Mouse (Mus musculus) hindbrain, embryonic 10.5 days (tissue): Measurements from ENCODE around the gene Evi5. TPM values are rescaled to one million over a fixed set of nuclear protein-coding genes. Genes with fewer than 3 reads are reported as not detected.

ENCODE experiments used
- DNase-seq: peaks from one replicate; pipeline ENCODE4 v3.0.0-alpha.2; 2017; ENCODE audit warnings: low spot score
- H3K27ac ChIP-seq: fragments of 300-500 bp; sonication (generic); 2 replicates; pipeline ENCODE4 v1.5.1; 2016; ENCODE audit warnings: mild to moderate bottlenecking, moderate library complexity
- H3K27me3 ChIP-seq: fragments of 300-500 bp; sonication (generic); 2 replicates; pipeline ENCODE4 v1.6.1; 2016; ENCODE audit warnings: mild to moderate bottlenecking; ENCODE audit not compliant: poor library complexity, insufficient read depth, severe bottlenecking
- H3K36me3 ChIP-seq: fragments of 300-500 bp; sonication (generic); 2 replicates; pipeline ENCODE4 v1.6.1; 2016; ENCODE audit warnings: mild to moderate bottlenecking, moderate library complexity
- H3K4me1 ChIP-seq: fragments of 300-500 bp; sonication (generic); replicated peaks from 2 replicates; pipeline ENCODE4 v1.6.1; 2016; ENCODE audit warnings: mild to moderate bottlenecking
- H3K4me3 ChIP-seq: fragments of 300-500 bp; sonication (generic); 2 replicates; pipeline ENCODE4 v1.5.1; 2016; ENCODE audit warnings: mild to moderate bottlenecking, moderate library complexity
- H3K9me3 ChIP-seq: fragments of 300-500 bp; sonication (generic); 2 replicates; pipeline ENCODE4 v1.6.1; 2016; ENCODE audit warnings: mild to moderate bottlenecking, moderate library complexity
- WGBS: fragments of 180-500 bp; shearing (Covaris S2); methylation state at CpG from one replicate; pipeline ENCODE4 v1.1.7; 2016; 5-methylcytosine and 5-hydroxymethylcytosine counted together
- polyA plus RNA-seq: library from polyadenylated mRNA; unstranded; fragments of >200 nt; fragmentation: Nextera tagmentation; extraction: Ambion mirVana; gene quantifications from 2 replicates; pipeline ENCODE4 v1.2.1, GENCODE M21; 2016

Gene Evi5
- polyA plus RNA-seq, 1 experiment from 2014 or later, result 48.4 TPM

DNA sequence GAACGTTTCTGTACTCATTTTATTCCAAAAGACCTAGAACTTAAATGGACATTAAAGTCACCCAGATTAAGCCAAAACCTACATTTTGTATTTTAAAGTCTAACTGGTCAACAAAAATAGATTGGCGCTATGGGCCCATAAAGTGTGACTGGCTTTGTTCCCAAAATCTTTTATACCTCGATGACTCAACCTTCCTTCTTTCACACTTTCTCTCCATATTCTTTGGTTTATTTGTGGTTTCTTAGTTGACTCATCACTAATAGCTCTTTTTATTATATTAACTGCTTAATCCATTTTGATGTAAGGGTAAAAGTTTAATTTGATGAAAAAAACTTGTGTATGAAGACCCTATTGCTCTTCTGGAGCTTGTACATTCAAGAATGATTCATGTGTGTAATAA is 43.6 kb downstream of the Evi5 start:
- H3K4me3 ChIP-seq, result no peak overlapping the region
- H3K27me3 ChIP-seq, result no peaks in the 10 kb centered on the region
- H3K9me3 ChIP-seq, result peaks cover 8% of the 10 kb centered on the region; the same call in 1 of the 2 replicates
- H3K27ac ChIP-seq, result no peak overlapping the region
- WGBS, result 96% methylated on average over 3 of the region's 3 CpGs
- H3K4me1 ChIP-seq, result no peaks in the 10 kb centered on the region
- DNase-seq, result no peak
- H3K36me3 ChIP-seq, result peaks cover 13% of the 10 kb centered on the region

DNA sequence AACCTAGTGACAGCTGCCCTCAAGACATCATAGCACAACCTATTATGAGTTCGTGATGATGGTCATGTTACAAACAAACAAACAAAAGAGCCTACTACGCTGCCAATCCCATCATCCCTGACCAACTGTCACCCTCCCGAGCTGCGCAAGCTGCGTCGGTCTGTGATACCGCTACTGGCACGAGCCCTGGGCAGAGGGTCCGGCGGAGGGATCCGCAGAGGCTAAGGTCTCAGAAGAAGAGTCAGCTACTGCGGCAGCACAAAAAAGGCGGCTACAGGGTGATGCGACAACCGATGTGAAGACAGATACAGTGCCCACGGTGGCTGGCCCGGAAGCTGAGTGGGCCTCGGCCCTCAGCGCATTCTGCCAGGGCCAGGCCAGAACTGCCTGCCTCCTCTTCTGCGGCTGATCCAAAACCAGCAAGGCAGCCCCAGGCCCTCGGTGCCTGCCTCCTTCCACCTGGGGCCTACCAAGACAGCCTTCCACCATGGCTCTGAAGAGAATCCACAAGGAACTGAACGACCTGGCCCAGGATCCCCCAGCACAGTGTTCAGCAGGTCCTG is 44.8 kb downstream of the Evi5 start, which contains the start of gene Ube2d2b:
Gene Ube2d2b, plus strand, starts transcription at position 102 of the 563 bp plus-strand sequence.
- WGBS, result 94% methylated on average over 22 of the region's 22 CpGs
- Histone ChIP-seq H3K9me3 (peaks cover 8% of the 10 kb centered on the region; the same call in 1 of the 2 replicates), H3K4me3 (no peak within 1 kb of the TSS), H3K36me3 (peaks cover 13% of the 10 kb centered on the region), H3K27me3 (no peaks in the 10 kb centered on the region), H3K4me1 (no peaks in the 10 kb centered on the region), H3K27ac (no peak within 1 kb of the TSS)
- no peak for DNase-seq

GRCm38 (mm10) chr5:107822521-107822920 is 52.4 kb downstream of the Evi5 start:
- H3K9me3 ChIP-seq, result no peaks in the 10 kb centered on the region
- H3K27me3 ChIP-seq, result no peaks in the 10 kb centered on the region
- 80% methylated on average over 1 of the region's 1 CpGs for WGBS
- no peaks in the 10 kb centered on the region for H3K4me1 ChIP-seq
- peaks cover 8% of the 10 kb centered on the region for H3K36me3 ChIP-seq
- DNase-seq, result no peak
- no peak overlapping the region for H3K4me3 ChIP-seq
- H3K27ac ChIP-seq, result no peak overlapping the region

DNA sequence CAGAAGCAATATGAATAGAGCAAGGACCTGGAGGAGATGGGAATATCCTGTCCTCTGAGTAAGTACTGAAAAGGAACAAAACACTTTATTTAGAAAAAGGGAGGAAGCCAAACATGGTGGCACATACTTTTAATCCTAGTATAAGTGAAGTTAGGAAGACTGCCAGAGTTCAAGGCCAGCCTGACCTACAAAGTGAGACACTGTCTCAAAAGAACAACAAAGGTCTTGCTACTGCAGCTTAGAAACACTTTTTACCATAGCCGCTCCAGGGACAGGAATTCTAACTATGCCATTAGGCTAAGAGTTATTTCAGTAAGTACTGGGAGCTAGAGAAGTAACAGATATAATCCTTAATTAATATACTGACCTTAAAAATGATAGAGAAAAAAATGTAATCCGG is 60.3 kb downstream of the Evi5 start:
- no peak overlapping the region for H3K27ac ChIP-seq
- no peaks in the 10 kb centered on the region for H3K9me3 ChIP-seq
- H3K27me3 ChIP-seq, result no peaks in the 10 kb centered on the region
- no peak overlapping the region for H3K4me3 ChIP-seq
- H3K36me3 ChIP-seq, result peaks cover 60% of the 10 kb centered on the region
- no peaks in the 10 kb centered on the region for H3K4me1 ChIP-seq
- DNase-seq, result no peak
- WGBS, result 95% methylated on average over 2 of the region's 2 CpGs

DNA sequence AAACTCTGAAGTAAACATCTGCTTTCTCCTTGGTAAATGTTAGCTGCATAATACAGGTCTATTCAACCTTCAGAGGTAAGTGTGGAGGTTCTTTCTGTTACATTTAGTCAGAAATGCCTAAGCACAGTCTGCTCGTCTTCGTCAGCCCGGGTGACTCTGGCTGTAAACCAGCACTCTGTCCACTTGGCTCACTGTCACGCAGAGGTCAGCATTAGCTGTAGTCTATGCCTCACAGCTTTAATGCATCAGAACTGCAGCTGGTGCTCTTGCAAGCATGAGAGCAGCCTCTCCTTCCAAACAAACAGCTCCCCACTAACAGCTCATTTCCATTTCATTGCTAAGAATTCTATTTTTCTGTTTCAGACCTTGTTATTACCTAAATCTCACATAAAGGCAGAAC is 67.4 kb downstream of the Evi5 start:
- no peak for DNase-seq
- no peaks in the 10 kb centered on the region for H3K9me3 ChIP-seq
- no peaks in the 10 kb centered on the region for H3K4me1 ChIP-seq
- H3K27ac ChIP-seq, result no peak overlapping the region
- peaks cover 32% of the 10 kb centered on the region for H3K36me3 ChIP-seq
- H3K4me3 ChIP-seq, result no peak overlapping the region
- H3K27me3 ChIP-seq, result no peaks in the 10 kb centered on the region
- 88% methylated on average over 4 of the region's 4 CpGs for WGBS

DNA sequence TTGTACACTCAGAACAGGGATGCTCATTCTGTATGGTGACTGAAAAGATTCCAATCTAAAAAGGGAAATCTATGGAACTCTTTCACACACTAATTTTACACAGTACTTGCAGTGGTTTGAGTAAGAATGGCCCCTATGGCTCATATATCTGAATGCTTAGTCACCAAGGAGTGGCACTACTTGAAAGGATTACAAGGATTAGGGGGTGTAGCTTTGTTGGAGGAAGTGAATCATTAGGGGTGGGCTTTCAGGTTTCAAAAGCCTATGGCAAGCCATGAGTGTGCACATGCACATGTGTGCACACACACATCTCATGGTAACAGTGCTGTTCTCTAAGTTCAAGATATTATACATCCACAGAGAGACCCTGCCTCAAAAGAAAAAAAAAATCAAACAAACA is 72.3 kb downstream of the Evi5 start:
- H3K27me3 ChIP-seq, result no peaks in the 10 kb centered on the region
- no peak for DNase-seq
- peaks cover 15% of the 10 kb centered on the region for H3K36me3 ChIP-seq
- no peaks in the 10 kb centered on the region for H3K9me3 ChIP-seq
- no peak overlapping the region for H3K27ac ChIP-seq
- no peak overlapping the region for H3K4me3 ChIP-seq
- H3K4me1 ChIP-seq, result no peaks in the 10 kb centered on the region

- peaks cover 25% of the 10 kb centered on the region for H3K36me3 ChIP-seq
- H3K4me1 ChIP-seq, result no peaks in the 10 kb centered on the region
- DNase-seq, result no peak
- H3K9me3 ChIP-seq, result no peaks in the 10 kb centered on the region
- no peak overlapping the region for H3K4me3 ChIP-seq
- H3K27ac ChIP-seq, result no peak overlapping the region
- 90% methylated on average over 2 of the region's 2 CpGs for WGBS
- H3K27me3 ChIP-seq, result no peaks in the 10 kb centered on the region
These were observed 73.7 kb downstream of the Evi5 start for GRCm38 (mm10) chr5:107801234-107801633.

DNA sequence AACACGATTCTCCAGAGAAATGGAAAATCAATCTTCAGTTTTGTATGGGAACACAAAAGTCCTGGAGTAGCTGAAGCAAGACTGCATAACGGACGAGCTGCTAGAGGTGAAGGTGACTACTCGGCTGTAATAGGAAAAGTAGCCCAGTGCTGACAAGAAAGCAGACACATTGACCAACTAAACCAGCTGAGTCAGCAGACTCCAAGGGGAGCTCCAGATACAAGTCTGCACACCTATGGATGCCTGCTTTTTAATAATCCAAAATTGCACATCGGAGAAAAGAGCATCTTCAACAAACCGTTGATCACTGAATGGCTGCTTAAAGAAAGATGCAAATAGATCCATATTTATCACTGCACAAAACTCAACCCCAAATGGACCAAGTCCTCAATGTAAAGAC is 76.6 kb downstream of the Evi5 start:
- H3K4me3 ChIP-seq, result no peak overlapping the region
- H3K27me3 ChIP-seq, result no peaks in the 10 kb centered on the region
- DNase-seq, result no peak
- WGBS, result 95% methylated on average over 6 of the region's 6 CpGs
- H3K27ac ChIP-seq, result no peak overlapping the region
- H3K36me3 ChIP-seq, result peaks cover 36% of the 10 kb centered on the region
- H3K9me3 ChIP-seq, result no peaks in the 10 kb centered on the region
- no peaks in the 10 kb centered on the region for H3K4me1 ChIP-seq

DNA sequence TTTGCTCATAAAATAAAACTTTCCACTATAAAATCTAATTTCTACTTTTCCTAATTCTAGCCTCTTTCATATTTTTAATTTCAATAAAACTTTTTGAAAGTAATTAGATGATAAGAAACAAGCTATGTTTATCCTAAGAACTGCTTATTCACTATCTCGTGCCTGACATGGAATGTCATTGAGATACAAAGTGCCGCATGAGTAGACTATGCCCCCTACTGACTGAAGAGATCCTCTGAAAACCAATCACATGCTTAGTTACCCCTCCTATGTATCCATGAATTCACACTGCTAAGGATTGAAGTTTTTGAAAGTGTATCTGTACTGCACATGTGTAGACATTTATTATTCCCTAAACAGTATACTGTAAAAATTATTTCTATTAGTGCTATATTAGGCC is 81.0 kb downstream of the Evi5 start:
- Histone ChIP-seq H3K9me3 (no peaks in the 10 kb centered on the region), H3K36me3 (peaks cover 33% of the 10 kb centered on the region), H3K4me3 (no peak overlapping the region), H3K27ac (no peak overlapping the region), H3K4me1 (no peaks in the 10 kb centered on the region), H3K27me3 (no peaks in the 10 kb centered on the region)
- no peak for DNase-seq
- 43% methylated on average over 2 of the region's 2 CpGs for WGBS

DNA sequence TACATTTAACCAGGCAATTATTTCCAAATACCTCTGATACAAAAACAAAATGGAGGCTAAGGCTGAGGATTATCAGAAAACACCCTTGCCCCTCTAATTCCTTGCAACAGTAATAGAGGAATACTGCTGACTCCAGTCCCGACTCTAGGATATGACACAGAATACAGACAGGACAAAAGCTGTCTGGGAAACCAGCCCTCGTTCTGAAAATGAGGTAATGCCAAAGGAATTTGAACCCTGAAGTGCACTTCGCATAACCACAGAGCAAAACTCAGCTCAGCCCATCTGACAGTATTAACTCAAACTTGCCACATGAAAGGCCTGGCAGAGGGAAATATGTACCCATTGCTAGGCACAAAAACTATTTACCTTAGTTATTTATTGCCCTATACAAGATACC is 81.6 kb downstream of the Evi5 start:
- Histone ChIP-seq H3K36me3 (peaks cover 28% of the 10 kb centered on the region), H3K27ac (no peak overlapping the region), H3K27me3 (no peaks in the 10 kb centered on the region), H3K4me3 (no peak overlapping the region), H3K4me1 (no peaks in the 10 kb centered on the region), H3K9me3 (no peaks in the 10 kb centered on the region)
- no peak for DNase-seq
- 65% methylated on average over 3 of the region's 3 CpGs for WGBS

DNA sequence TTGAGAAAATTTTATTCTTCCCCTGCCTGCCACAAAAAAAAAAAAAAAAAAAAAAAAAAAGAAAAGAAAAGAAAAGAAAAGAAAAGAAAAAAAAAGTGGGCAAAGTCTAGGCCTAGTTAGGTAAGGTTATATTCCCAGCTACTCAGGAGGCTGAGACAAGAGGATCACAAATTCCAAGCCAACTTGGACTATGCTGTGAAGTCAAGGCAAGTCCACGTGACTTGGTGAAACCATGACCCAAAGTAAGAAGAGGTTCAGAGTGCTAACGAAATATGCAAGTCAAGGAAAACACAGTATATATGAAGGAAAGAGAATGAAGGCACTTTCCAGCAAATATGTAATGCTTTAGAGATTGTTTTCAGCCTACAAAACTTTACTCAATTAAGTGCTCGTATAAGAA is 82.4 kb downstream of the Evi5 start:
- no peak for DNase-seq
- Histone ChIP-seq H3K4me1 (no peaks in the 10 kb centered on the region), H3K36me3 (peaks cover 26% of the 10 kb centered on the region), H3K27ac (no peak overlapping the region), H3K4me3 (no peak overlapping the region), H3K9me3 (no peaks in the 10 kb centered on the region), H3K27me3 (no peaks in the 10 kb centered on the region)
- WGBS, result 92% methylated on average over 3 of the region's 3 CpGs

DNA sequence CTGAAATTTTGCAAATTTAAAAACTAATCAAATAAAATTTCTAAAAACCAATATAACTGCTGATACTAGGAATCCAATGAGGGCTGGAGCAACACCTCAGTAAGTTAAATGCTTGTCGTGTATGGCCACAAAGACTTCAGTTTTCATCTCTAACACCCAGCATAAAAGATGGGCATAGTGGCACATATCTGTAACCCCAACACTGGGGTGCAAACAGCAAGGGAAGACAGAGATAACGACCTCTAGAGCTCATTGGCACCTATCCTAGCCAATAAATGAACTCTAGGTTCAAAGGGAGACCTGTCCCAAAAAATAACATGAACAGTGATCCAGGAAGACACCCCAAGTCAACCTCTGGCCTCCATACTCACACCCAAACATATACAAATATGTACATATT is 82.9 kb downstream of the Evi5 start:
- Histone ChIP-seq H3K4me3 (no peak overlapping the region), H3K36me3 (peaks cover 25% of the 10 kb centered on the region), H3K27me3 (no peaks in the 10 kb centered on the region), H3K9me3 (no peaks in the 10 kb centered on the region), H3K4me1 (no peaks in the 10 kb centered on the region), H3K27ac (no peak overlapping the region)
- no peak for DNase-seq
- WGBS, result 90% methylated on average over 2 of the region's 2 CpGs

GRCm38 (mm10) chr5:107789492-107789891 is 85.4 kb downstream of the Evi5 start:
- Histone ChIP-seq H3K27ac (no peak overlapping the region), H3K36me3 (peaks cover 20% of the 10 kb centered on the region), H3K4me3 (no peak overlapping the region), H3K4me1 (no peaks in the 10 kb centered on the region), H3K27me3 (no peaks in the 10 kb centered on the region), H3K9me3 (no peaks in the 10 kb centered on the region)
- WGBS, result 76% methylated on average over 5 of the region's 5 CpGs
- no peak for DNase-seq
